Mouse (Mus musculus): Measurements from ENCODE around the gene Rhof. TPM values are rescaled to one million over a fixed set of nuclear protein-coding genes. Genes with fewer than 3 reads are reported as not detected.

Rhof gene
- 10 to 100 TPM; 56.0 to 56.7 TPM for total RNA-seq (2021)

DNA sequence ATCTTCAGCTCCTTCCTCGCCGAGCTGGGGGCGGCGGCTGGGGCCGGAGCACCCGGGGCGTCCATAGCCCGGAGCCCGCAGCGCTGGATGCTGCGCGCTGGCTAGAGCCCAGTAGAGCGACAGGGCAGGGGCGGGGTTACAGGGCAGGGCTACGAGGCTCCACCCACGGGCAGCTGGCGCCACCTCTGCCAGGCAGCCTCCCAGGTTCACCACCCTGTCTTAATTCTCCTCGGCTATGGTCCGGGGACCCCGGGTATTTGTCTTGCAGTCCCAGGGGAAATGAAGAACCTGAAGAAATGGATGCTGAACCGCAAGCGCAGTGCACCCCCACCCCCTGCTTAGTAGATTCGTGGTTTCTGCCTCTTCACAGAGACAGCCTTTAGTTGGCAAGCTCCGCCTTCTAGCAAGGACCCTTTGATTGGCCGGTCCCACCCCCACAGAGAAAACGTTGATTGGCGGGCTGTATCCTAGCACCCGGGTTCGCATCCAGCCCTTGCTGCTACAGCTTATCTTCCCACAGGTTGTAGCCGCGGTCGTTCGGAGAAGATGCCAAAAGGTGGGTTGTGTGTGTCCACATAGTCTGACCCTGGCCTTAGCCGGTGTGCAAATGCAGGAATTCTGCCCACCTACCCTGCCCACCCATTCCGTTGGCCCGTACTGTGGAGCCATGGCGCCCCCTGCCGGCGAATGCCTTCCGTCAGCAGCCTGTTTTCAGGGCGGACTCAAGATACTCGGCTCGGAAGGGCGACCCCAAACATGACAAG, at the start of gene Rhof:
TSS of gene Rhof (minus strand) at position 385 of the 764 bp plus-strand sequence.
- peak; percentile 83 to 89 for DNase-seq (ENCODE audit: extremely low spot score in 1 of 2, low spot score in 2 of 2)
- intact Hi-C loops (cut with DNase I) = loop anchor here (2.0 to 5.0 kb wide), 2 partner anchors 16 to 70 kb away; no protein-coding TSS in a partner anchor

DNA sequence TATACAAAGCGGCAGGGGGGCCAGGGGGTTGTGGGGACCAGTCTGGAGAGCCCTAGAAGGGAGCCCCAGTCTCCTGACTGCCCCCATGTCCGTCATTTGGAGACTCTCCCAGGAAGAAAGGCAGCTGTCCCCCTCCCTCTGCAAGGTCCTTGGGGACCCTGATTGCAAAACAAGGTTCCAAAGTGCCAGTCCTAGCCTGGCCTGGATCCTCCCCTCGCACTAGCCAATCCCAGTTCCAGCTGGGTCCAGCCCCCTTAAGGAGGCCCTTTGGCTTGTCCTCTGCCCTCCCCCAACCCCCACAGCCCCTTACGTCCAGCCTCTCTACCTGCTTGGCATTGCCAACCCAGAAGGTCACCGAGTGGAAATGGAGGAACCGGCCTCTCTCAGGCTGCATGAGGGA, 49.0 kb upstream of the Rhof start:
- intact Hi-C loops (cut with DNase I) = no loop called here

DNA sequence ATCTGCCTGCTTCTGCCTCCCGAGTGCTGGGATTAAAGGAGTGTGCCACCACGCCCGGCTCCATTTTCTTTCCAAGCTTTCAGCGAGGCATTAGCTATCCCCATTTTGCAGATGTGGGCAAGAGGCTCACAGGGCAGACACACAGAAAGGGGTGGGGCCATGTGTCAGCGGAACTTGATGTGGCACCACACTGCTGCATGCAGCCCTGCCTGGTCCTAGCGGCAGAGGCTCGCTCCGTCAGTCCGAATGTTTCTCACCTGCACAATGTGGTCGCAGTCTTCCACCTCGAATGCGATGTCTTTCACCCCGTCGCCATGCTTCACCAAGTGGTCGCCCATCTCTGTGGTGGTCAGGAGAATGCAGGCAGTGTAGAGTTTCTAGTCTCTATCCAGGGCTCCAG, 47.9 kb upstream of the Rhof start:
- DNase-seq (ENCODE audit: extremely low spot score in 1 of 2, low spot score in 2 of 2) = no peak
- intact Hi-C loops (cut with DNase I) = no loop called here

More for the DNA sequence above, 49.0 kb upstream of the Rhof start:
- no peak for DNase-seq (ENCODE audit: extremely low spot score in 1 of 2, low spot score in 2 of 2)

DNA sequence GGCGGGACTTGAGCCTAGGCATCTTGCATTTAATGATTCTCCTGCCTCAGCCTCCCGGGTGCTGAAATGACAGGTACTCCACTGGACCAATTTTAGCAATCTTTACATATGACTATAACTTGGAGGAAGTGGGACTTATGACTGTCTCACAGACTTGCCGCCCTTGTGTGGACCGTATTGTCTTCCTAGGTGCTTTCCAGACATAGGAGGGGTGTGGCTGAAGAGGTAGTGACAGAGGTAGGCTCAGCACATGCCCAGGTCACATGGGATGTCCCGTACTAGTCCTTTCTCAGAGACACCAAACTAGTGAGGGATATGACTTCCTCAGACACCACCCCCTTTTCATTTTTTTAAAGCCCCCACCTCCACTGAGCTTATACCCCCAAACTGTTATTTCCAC, 46.3 kb upstream of the Rhof start:
- no peak for DNase-seq (ENCODE audit: extremely low spot score in 1 of 2, low spot score in 2 of 2)
- intact Hi-C loops (cut with DNase I) = no loop called here

GRCm38 (mm10) chr5:123171646-123172350, 39.3 kb upstream of the Rhof start:
- peak; percentile 60 to 86 for DNase-seq (ENCODE audit: extremely low spot score in 1 of 2, low spot score in 2 of 2)
- intact Hi-C loops (cut with DNase I) = loop anchor here (2.0 kb wide), 1 partner anchor 107 kb away; no protein-coding TSS in a partner anchor

- no peak for DNase-seq (ENCODE audit: extremely low spot score in 1 of 2, low spot score in 2 of 2)
- intact Hi-C loops (cut with DNase I) = loop anchor here (2.0 kb wide), 1 partner anchor 106 kb away; no protein-coding TSS in a partner anchor
Observed at GRCm38 (mm10) chr5:123170365-123170764, 37.9 kb upstream of the Rhof start.

DNA sequence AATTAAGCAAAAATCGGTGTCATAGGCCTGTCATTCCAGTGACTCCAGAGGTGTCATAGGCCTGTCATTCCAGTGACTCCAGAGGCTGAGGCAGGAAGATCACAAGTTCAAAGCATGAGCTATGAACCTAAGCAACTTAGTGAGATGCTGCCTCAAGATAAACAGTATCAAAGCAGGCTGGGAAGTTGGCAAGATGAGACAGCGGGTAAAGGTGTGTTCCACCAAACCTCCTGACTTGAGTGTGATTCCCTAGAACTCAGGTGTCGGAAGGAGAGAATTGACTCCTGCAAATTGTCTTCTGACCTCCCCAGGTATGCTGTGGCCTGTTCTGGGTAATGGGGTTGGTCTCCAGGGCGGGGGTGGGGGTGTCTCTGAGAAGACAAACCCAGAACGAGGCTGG, 36.8 kb upstream of the Rhof start, which contains the start of gene Psmd9:
TSS of gene Psmd9 (plus strand) at position 130 of the 400 bp plus-strand sequence.
- DNase-seq (ENCODE audit: extremely low spot score in 1 of 2, low spot score in 2 of 2) = no peak
- intact Hi-C loops (cut with DNase I) = no loop called here

GRCm38 (mm10) chr5:123167591-123167990, 35.1 kb upstream of the Rhof start:
- DNase-seq (ENCODE audit: extremely low spot score in 1 of 2, low spot score in 2 of 2) = no peak

GRCm38 (mm10) chr5:123166437-123166836, 33.9 kb upstream of the Rhof start:
- intact Hi-C loops (cut with DNase I) = no loop called here
- no peak for DNase-seq (ENCODE audit: extremely low spot score in 1 of 2, low spot score in 2 of 2)

More at GRCm38 (mm10) chr5:123167591-123167990, 35.1 kb upstream of the Rhof start:
- intact Hi-C loops (cut with DNase I) = no loop called here

DNA sequence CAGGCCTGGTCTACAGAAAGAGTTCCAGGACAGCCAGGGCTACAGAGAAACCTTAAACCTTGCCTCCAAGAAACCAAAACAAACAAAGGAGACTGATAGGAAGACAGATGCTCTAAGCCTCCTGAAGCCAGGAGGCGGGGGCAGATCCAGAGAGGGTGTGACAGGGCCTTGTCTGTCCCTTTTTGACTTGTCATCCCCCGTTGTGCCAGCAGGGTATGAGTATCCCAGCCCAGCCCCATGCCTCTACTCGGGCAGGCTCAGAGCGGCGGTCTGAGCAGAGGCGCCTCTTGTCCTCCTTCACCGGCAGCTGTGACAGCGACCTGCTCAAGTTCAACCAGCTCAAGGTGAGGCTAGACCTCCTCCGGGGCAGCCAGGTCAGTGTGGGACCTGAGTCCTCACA, 30.4 kb upstream of the Rhof start:
- intact Hi-C loops (cut with DNase I) = no loop called here
- DNase-seq (ENCODE audit: extremely low spot score in 1 of 2, low spot score in 2 of 2) = peak in 1 of 2 experiments; percentile 35

GRCm38 (mm10) chr5:123160341-123160740, 27.8 kb upstream of the Rhof start:
- intact Hi-C loops (cut with DNase I) = no loop called here
- peak in 1 of 2 experiments; percentile 30 for DNase-seq (ENCODE audit: extremely low spot score in 1 of 2, low spot score in 2 of 2)

DNA sequence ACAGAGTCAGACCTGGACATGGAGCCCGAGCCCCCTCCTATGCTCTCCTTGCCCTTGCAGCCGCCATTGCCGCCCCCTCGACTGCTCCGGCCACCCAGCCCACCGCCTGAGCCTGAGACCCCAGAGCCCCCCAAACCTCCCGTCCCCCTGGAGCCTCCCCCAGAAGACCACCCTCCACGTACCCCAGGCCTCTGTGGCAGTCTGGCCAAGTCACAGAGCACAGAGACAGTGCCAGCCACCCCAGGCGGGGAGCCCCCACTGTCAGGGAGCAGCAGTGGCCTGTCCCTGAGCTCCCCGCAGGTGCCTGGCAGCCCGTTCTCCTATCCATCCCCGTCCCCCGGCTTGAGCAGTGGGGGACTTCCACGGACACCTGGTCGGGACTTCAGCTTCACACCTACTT, 27.4 kb upstream of the Rhof start:
- intact Hi-C loops (cut with DNase I) = no loop called here
- no peak for DNase-seq (ENCODE audit: extremely low spot score in 1 of 2, low spot score in 2 of 2)

GRCm38 (mm10) chr5:123159446-123159845, 27.0 kb upstream of the Rhof start:
- intact Hi-C loops (cut with DNase I) = no loop called here
- DNase-seq (ENCODE audit: extremely low spot score in 1 of 2, low spot score in 2 of 2) = no peak

DNA sequence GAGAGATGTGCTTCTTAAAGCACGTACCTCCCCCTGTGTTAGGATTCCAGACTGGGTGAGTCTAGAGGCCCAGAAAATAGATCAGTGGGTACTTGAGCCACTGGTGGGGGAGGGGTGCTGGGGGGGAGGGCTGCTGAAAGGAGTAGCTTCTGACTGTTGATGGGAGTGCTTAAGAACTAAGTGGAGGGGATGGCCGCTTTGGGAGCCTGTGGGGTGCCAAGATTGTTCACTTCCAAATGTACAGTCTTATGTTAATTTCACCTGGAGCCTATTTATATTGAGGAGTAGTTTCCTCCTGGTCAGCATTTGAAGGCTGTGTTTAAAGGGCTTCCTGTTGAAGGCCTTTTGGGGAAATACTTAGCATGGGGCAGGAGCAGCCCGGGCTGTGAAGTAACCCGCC, 25.5 kb upstream of the Rhof start:
- intact Hi-C loops (cut with DNase I) = no loop called here
- no peak for DNase-seq (ENCODE audit: extremely low spot score in 1 of 2, low spot score in 2 of 2)

GRCm38 (mm10) chr5:123156763-123157162, 24.3 kb upstream of the Rhof start:
- DNase-seq (ENCODE audit: extremely low spot score in 1 of 2, low spot score in 2 of 2) = no peak

GRCm38 (mm10) chr5:123155425-123155824, 22.9 kb upstream of the Rhof start:
- peak; percentile 61 to 69 for DNase-seq (ENCODE audit: extremely low spot score in 1 of 2, low spot score in 2 of 2)
- intact Hi-C loops (cut with DNase I) = no loop called here

More at GRCm38 (mm10) chr5:123156763-123157162, 24.3 kb upstream of the Rhof start:
- intact Hi-C loops (cut with DNase I) = no loop called here

- intact Hi-C loops (cut with DNase I) = no loop called here
- no peak for DNase-seq (ENCODE audit: extremely low spot score in 1 of 2, low spot score in 2 of 2)
Observed at GRCm38 (mm10) chr5:123152901-123153300, 20.4 kb upstream of the Rhof start.

GRCm38 (mm10) chr5:123151707-123152362, 19.3 kb upstream of the Rhof start:
- intact Hi-C loops (cut with DNase I) = no loop called here

GRCm38 (mm10) chr5:123151077-123151476, 18.6 kb upstream of the Rhof start:
- peak in 1 of 2 experiments; percentile 60 for DNase-seq (ENCODE audit: extremely low spot score in 1 of 2, low spot score in 2 of 2)
- intact Hi-C loops (cut with DNase I) = no loop called here

More at GRCm38 (mm10) chr5:123151707-123152362, 19.3 kb upstream of the Rhof start:
- no peak for DNase-seq (ENCODE audit: extremely low spot score in 1 of 2, low spot score in 2 of 2)
